Mouse (Mus musculus): ENCODE measurements around the gene Zmynd8. TPM values are rescaled to one million over a fixed set of nuclear protein-coding genes. Genes with fewer than 3 reads are reported as not detected.
"Not testable (repeated sequence)": the region's sequence is repeated elsewhere in the genome, so short reads cannot be mapped to it uniquely, and the experiment has no call there.

Zmynd8 gene
- total RNA-seq, 2 experiments from 2014 or later, result 41.2 to 44.8 TPM

- DNase-seq, result no peak
Measured at GRCm38 (mm10) chr2:165808179-165808975, 90.4 kb downstream of the Zmynd8 start.

DNA sequence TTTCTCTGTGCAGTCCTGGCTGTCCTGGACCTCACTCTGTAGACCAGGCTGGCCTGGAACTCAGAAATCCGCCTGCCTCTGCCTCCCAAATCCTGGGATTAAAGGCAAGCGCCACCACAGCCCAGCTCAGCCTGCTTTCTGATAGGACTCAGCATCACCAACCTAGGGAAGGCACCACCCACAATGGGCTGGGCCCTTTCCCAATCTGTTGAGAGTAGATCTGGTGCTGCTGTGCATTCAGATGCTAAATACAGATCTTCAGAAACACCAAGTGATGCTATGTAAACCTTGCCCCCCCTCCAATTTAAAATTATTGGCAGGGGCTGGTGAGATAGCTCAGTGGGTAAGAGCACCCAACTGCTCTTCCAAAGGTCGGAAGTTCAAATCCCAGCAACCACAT, 98.6 kb downstream of the Zmynd8 start:
- DNase-seq, result not testable (repeated sequence)

- no peak for DNase-seq
Measured at GRCm38 (mm10) chr2:165797876-165798275, 100.9 kb downstream of the Zmynd8 start.

DNA sequence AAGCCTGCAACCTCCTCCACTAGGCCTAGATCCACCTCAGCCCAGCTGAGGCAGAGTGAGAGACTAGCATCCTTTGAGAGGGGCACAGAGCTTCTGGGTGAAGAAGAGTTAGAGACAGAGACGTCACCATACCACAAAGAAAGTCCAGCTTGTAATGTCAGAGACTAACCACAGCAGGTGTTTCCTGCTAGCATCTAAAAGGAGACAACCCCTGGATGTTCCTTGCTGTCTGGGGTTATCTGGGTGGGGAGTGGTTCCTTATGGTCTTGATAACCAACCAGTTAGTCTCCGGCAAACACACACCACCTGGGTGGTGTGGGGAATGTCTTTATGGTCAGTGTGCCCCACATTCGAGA, 105.6 kb downstream of the Zmynd8 start:
- DNase-seq, result no peak

- no peak for DNase-seq
Measured at GRCm38 (mm10) chr2:165792431-165793282, 106.2 kb downstream of the Zmynd8 start.

- DNase-seq, result peak; percentile 36 to 81
Measured at GRCm38 (mm10) chr2:165791657-165792056, 107.2 kb downstream of the Zmynd8 start.

DNA sequence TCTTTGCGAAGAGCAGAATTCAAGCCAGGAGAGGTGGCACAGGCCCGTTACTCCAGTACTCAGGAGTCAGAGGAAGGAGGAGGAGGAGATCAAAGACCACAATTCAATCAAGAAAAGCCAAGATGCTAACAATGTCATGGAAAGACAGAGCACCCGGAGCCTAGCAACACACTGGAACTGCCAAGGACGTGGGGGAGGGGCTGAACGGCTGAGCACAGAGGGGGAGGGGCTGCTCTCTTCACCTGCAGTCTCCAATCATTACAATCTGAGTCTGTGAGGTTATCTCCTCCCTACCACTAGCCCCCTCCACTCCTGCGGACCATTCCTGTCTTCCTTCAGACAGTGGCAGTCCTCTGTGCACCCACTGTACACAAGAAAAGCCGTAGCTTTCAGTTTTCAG, 107.8 kb downstream of the Zmynd8 start:
- no peak for DNase-seq

GRCm38 (mm10) chr2:165789667-165790066, 109.1 kb downstream of the Zmynd8 start:
- DNase-seq, result no peak

DNA sequence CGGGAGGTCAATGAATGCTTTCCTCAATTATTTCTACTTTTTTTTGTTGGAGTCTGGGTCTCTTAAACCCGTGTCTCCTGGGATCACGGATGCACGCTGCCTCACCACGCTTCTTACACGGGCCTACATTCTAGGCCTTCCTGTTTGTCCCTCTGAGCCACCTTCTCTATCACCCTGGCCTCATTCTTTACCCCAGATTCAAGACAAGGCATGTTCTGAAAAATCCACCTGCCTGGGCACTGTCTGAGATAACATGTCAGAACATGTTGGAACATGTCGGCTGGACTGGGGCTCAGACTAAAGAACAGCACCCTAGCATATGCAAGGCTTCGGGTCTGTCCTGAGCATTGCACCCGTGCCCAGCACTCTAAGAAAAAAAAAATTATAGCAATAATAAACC, 110.0 kb downstream of the Zmynd8 start:
- DNase-seq, result no peak

DNA sequence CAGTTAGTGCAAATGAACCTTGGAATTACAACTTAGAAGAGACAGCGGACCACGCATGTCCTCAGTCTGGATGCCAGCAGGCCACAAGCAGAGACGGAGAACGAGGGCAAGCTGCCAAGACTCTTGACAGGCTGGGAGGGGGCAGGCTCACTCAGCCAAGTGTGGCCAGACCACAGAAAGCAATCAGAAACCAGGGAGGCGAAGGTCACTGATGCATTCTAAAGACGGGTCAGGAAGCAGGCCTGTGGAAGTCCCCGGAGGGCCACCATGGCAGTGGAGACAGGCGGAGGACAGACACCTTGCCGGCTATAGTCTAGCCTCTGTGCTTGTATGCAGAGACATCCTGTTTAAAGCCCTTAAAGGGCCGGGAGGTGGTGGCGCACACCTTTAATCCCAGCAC, 110.8 kb downstream of the Zmynd8 start:
- DNase-seq, result peak; percentile 83 to 85

DNA sequence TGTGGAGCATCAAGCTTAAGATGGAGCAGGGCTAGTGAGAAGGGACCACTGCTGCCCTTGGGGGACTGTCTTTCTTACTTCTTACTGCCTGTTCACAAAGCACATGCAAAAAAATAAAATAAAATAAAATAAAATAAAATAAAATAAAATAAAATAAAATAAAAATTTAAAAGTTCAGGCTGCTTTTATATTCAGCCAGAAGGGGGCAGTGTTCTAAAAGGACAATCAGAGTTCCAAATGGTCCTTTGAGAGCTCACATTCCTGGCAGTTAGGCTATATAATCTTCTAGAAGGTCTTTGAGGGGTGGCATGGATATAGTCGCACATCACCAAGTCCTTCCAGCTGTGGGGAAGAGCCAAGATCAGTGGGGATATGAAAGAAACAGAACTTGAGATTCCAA, 112.3 kb downstream of the Zmynd8 start:
- no peak for DNase-seq

DNA sequence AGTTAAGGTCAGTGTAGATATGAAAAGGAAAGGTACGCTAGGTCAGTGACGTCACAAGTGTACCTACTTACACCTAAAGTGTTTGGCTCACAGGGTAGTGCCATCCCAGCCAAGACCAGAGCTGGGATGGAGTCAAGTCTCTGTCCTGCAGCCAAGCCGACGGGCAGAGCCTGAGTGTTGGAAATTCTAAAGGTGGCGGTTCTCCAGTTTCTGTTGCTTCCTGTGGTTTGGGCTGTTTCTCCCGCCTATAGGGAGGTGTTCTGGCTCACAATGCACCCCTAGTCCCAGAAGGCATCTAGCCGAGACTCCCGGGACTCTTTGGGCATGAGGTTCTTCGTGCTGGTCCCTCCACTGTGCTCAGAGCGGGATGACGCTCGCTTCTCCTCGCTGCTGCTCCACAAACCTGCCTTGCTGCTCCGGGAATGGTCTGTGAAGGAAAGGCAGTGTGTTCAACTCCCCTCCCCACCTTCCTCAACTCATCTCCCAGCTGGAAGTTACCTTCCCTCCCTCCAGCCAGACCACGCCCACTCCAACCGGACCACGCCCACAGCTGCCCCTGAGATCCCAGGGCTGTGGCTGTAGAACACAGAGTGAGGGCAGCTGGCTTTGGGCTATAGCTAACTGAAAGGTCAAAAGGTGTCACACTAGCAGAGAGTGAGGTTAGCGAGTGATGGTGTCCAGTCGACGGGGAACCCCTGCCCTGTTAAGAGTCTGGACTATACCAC, 113.3 kb downstream of the Zmynd8 start:
- DNase-seq, result no peak

GRCm38 (mm10) chr2:165782324-165782723, 116.5 kb downstream of the Zmynd8 start:
- DNase-seq, result peak; percentile 71 to 90

DNA sequence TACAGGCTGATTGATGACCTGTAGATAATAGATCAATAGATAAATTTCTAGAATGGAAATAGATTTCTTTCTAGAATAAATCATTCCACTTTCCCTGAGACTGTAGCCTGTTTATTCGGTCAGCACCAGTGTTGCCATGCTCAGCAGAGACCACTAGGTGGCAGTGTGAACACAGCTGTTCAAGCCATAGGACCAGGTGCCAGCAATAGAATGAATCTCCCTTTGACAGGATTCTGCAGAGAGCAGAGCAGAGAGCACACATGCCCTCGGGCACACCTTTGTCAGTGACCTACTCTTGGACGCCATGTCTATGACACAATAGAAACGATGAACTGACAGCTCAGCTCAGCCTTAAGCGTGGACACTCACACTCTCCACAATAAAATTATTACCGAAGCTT, 119.9 kb downstream of the Zmynd8 start:
- DNase-seq, result peak; percentile 70 to 87

GRCm38 (mm10) chr2:165769375-165769948, 129.4 kb downstream of the Zmynd8 start:
- DNase-seq, result no peak

DNA sequence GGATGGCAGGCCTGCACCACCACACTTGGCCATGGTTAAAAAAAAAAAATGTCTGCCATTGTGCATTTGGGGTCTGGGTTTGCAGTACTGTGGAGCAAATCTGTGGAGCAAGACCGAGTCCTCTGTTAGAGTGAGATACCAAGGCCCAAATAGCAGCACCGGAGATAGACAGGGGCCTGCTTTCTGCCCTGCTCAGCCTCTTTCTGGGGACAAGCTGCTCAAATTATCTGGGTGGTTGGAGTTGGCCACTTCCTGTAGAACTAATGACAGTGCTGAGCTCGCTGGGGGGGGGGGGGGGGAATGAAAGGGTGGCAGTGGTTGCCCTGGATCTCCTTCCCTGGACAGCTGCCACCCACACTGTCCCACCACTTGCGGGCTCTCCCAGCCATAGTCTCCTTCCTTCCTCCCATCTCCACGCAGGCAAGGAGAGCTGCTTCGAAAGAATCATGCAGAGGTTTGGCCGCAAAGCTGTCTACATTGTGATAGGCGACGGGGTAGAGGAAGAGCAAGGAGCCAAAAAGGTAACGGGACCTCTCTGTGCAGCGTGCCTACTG, 129.9 kb downstream of the Zmynd8 start:
- DNase-seq, result no peak

- DNase-seq, result no peak
Measured at GRCm38 (mm10) chr2:165759421-165759985, 139.3 kb downstream of the Zmynd8 start.

- no peak for DNase-seq
Measured at GRCm38 (mm10) chr2:165758534-165758933, 140.3 kb downstream of the Zmynd8 start.

DNA sequence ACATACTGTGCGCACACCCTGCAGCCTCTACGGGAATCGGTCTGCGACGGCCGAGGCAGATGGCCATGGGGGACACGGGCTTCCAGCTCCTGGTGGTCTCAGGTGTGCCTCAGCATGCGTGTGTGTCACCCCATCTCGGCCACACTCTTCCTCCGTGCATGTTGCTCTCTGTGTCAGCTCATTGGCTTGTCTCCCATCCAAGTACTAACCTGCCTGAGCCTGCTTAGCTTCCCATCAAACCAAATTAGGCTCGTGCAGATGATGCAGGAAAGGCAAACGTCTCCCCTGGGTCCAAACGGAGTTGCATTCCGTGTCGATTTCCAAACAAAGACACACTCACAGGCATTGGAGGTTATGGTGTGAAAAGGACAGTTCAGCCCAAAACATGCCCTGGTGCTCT, 141.0 kb downstream of the Zmynd8 start:
- no peak for DNase-seq

DNA sequence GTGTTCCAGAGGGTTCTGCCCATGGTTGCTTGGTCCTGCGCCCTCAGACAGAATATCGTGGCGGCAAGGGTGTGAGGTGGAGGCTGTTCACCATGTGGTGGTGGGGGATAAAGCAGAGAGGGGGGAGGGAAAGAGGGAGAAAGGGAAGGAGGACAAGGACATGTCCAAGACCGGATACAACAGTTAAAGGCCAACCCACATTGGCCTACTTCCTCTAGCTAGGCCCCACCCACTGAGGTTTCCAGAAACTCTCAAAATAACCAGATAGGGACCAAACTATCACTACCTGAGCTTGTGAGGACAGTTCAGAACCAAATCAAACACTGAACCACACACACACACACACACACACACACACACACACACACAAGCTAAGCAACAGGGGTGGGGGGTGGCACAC, 146.1 kb downstream of the Zmynd8 start:
- DNase-seq, result no peak

- DNase-seq, result peak; percentile 19 to 25
Measured at GRCm38 (mm10) chr2:165751068-165751467, 147.7 kb downstream of the Zmynd8 start.

GRCm38 (mm10) chr2:165748426-165748825, 150.4 kb downstream of the Zmynd8 start:
- no peak for DNase-seq

Measured in heart, adult 18-20 months (tissue).